Mouse (Mus musculus) adrenal gland, postnatal 14 days (tissue): Measurements from ENCODE around the gene Stam. TPM values are rescaled to one million over a fixed set of nuclear protein-coding genes. Genes with fewer than 3 reads are reported as not detected.
"Not testable (repeated sequence)": the region's sequence is repeated elsewhere in the genome, so short reads cannot be mapped to it uniquely, and the experiment has no call there.

Experiments
- DNase-seq: peaks from one replicate; pipeline ENCODE4 v3.0.0; 2021; ENCODE audit warnings: mixed read lengths
- total RNA-seq: library from RNA; stranded (reverse); gene quantifications from 2 replicates; pipeline ENCODE4 v1.2.3, GENCODE M21; 2021

Gene Stam
- total RNA-seq, 1 experiment from 2014 or later, result 47.5 TPM

DNA sequence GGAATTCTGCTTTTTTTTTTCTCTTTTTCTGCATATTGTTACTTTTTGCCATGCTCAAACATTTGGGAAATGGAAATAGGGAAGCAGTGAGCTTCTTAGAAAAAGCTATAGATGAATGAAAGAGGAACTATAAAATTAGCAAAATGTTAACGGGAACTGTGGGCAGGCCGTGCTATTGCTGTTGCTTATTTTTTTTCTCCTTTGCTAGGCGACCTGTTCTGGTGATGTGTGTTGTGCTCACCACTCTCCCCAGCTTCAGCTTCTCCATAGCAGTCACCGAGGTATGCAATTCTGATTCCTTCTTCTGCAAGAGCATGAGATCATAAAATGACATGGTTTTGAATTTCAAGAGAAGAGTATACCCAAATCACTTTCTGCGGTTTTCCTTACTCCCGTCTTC is 118.1 kb downstream of the Stam start:
- no peak for DNase-seq

DNA sequence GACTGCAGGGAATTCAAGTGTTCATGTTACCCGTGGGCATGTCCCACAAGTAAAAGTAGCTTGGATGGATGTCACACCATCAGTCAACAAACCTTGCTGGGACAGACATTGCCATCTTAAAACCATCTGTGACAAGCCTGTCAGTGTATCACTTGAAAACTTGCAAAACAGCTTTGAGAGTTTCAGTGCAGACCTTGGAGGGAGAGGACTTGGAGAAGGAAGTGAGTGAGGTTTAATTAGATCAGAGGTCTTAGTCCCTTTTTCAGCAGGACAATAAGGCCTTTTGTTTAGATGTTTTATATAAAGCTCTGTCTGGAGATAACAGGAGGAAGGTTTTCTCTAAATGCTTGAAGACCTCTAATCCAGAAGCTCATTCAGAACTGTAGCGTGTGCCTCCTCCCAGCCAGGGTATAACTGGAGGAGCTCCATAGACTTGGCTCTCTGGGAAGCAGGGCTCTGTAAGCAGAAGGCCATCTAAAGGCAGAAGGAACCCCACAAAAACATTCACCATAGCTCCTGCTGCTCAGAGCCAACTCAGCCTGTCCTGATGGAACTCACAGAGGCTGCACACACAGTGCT is 124.5 kb downstream of the Stam start:
- DNase-seq, result not testable (repeated sequence)

Other genes starting within 250 kb of the Stam start
- gene Hacd1, start 18.0 kb upstream of the Stam start, total RNA-seq, result 48.9 and 49.1 TPM in 2 replicates
- not detected in 2 replicates for gene Tmem236, start 100.4 kb downstream of the Stam start, total RNA-seq
- 21.5 and 23.8 TPM in 2 replicates for gene Mrc1, start 155.3 kb downstream of the Stam start, total RNA-seq